Mouse (Mus musculus): ENCODE data around the gene Hyal3. TPM values are rescaled to one million over a fixed set of nuclear protein-coding genes. Genes with fewer than 3 reads are reported as not detected.

Hyal3 gene
- 0.87 and 3.9 TPM in 2 replicates for total RNA-seq (2017)

GRCm38 (mm10) chr9:107580501-107581317 is at the start of gene Hyal3:
Gene Hyal3 (plus strand): TSS chr9:107580818.
- peak; percentile 77 for ATAC-seq (replicated peaks; ENCODE audit: low read depth, poor library complexity, severe bottlenecking)

- peak; percentile 95 for ATAC-seq (replicated peaks; ENCODE audit: low read depth, poor library complexity, severe bottlenecking)
Measured at GRCm38 (mm10) chr9:107533791-107534407, 46.7 kb upstream of the Hyal3 start, which contains the start of gene Tmem115. Gene Tmem115 (plus strand): TSS chr9:107533945.

GRCm38 (mm10) chr9:107534408-107535202 is 46.0 kb upstream of the Hyal3 start:
- ATAC-seq (replicated peaks; ENCODE audit: low read depth, poor library complexity, severe bottlenecking): peak; percentile 52; the same call in 1 of the 2 replicates

- ATAC-seq (replicated peaks; ENCODE audit: low read depth, poor library complexity, severe bottlenecking): no peak
Measured at GRCm38 (mm10) chr9:107538231-107538630, 42.4 kb upstream of the Hyal3 start.

GRCm38 (mm10) chr9:107538711-107539110 is 41.9 kb upstream of the Hyal3 start:
- no peak for ATAC-seq (replicated peaks; ENCODE audit: low read depth, poor library complexity, severe bottlenecking)

- no peak for ATAC-seq (replicated peaks; ENCODE audit: low read depth, poor library complexity, severe bottlenecking)
Measured at GRCm38 (mm10) chr9:107539940-107540339, 40.7 kb upstream of the Hyal3 start.

GRCm38 (mm10) chr9:107540420-107540819 is 40.2 kb upstream of the Hyal3 start:
- no peak for ATAC-seq (replicated peaks; ENCODE audit: low read depth, poor library complexity, severe bottlenecking)

- no peak for ATAC-seq (replicated peaks; ENCODE audit: low read depth, poor library complexity, severe bottlenecking)
Measured at GRCm38 (mm10) chr9:107541005-107541404, 39.6 kb upstream of the Hyal3 start.

GRCm38 (mm10) chr9:107541474-107542351 is 38.9 kb upstream of the Hyal3 start, which contains the start of the genes Cyb561d2 and Nprl2:
Gene Cyb561d2 (minus strand): TSS chr9:107542193.
Gene Nprl2 (plus strand): TSS chr9:107542226.
- ATAC-seq (replicated peaks; ENCODE audit: low read depth, poor library complexity, severe bottlenecking): peak; percentile 83

- ATAC-seq (replicated peaks; ENCODE audit: low read depth, poor library complexity, severe bottlenecking): 0 out of 2 replicates have a peak, but pooled peaks have one; percentile 1
Measured at GRCm38 (mm10) chr9:107542352-107542686, 38.3 kb upstream of the Hyal3 start.

GRCm38 (mm10) chr9:107542721-107543120 is 37.9 kb upstream of the Hyal3 start:
- ATAC-seq (replicated peaks; ENCODE audit: low read depth, poor library complexity, severe bottlenecking): no peak

- no peak for ATAC-seq (replicated peaks; ENCODE audit: low read depth, poor library complexity, severe bottlenecking)
Measured at GRCm38 (mm10) chr9:107543299-107543698, 37.3 kb upstream of the Hyal3 start.

GRCm38 (mm10) chr9:107544196-107544700 is 36.4 kb upstream of the Hyal3 start:
- ATAC-seq (replicated peaks; ENCODE audit: low read depth, poor library complexity, severe bottlenecking): no peak

GRCm38 (mm10) chr9:107544729-107545128 is 35.9 kb upstream of the Hyal3 start:
- ATAC-seq (replicated peaks; ENCODE audit: low read depth, poor library complexity, severe bottlenecking): no peak

- no peak for ATAC-seq (replicated peaks; ENCODE audit: low read depth, poor library complexity, severe bottlenecking)
Measured at GRCm38 (mm10) chr9:107545199-107545598, 35.4 kb upstream of the Hyal3 start.

- no peak for ATAC-seq (replicated peaks; ENCODE audit: low read depth, poor library complexity, severe bottlenecking)
Measured at GRCm38 (mm10) chr9:107545602-107546001, 35.0 kb upstream of the Hyal3 start.

- peak; percentile 66 for ATAC-seq (replicated peaks; ENCODE audit: low read depth, poor library complexity, severe bottlenecking)
Measured at GRCm38 (mm10) chr9:107547026-107547425, 33.6 kb upstream of the Hyal3 start, which contains the start of gene Zmynd10. Gene Zmynd10 (plus strand): TSS chr9:107547298.

GRCm38 (mm10) chr9:107547957-107548356 is 32.7 kb upstream of the Hyal3 start:
- no peak for ATAC-seq (replicated peaks; ENCODE audit: low read depth, poor library complexity, severe bottlenecking)

- no peak for ATAC-seq (replicated peaks; ENCODE audit: low read depth, poor library complexity, severe bottlenecking)
Measured at GRCm38 (mm10) chr9:107548820-107549219, 31.8 kb upstream of the Hyal3 start.
